Mouse (Mus musculus) erythroid progenitor cell, adult 5-6 weeks (primary cell): ENCODE results near the gene Lrp5. TPM values are rescaled to one million over a fixed set of nuclear protein-coding genes. Genes with fewer than 3 reads are reported as not detected.

Source experiments
- ATAC-seq: replicated peaks from 2 replicates; pipeline ENCODE4 v1.8.0; 2016; ENCODE audit warnings: moderate number of reproducible peaks, mild to moderate bottlenecking, moderate TSS enrichment, inconsistent platforms; ENCODE audit not compliant: poor library complexity, low FRiP score, severe bottlenecking
- total RNA-seq, 2 experiments: library from RNA; stranded (forward) in 1 of 2; stranded (reverse) in 1 of 2; fragments of 150-400 nt in 1 of 2; fragments of 186-747, 209-891 nt in 1 of 2; gene quantifications; 2 replicates each; pipeline versions ENCODE4 v1.2.3 to v1.2.4; 2015 to 2017; ENCODE audit warnings: low replicate concordance in 2 of 2

The Lrp5 gene
- total RNA-seq (2015; ENCODE audit: low replicate concordance) (0.42 and 5.0 TPM in 2 replicates), total RNA-seq (2017; ENCODE audit: low replicate concordance) (1.8 and 1.9 TPM in 2 replicates)

DNA sequence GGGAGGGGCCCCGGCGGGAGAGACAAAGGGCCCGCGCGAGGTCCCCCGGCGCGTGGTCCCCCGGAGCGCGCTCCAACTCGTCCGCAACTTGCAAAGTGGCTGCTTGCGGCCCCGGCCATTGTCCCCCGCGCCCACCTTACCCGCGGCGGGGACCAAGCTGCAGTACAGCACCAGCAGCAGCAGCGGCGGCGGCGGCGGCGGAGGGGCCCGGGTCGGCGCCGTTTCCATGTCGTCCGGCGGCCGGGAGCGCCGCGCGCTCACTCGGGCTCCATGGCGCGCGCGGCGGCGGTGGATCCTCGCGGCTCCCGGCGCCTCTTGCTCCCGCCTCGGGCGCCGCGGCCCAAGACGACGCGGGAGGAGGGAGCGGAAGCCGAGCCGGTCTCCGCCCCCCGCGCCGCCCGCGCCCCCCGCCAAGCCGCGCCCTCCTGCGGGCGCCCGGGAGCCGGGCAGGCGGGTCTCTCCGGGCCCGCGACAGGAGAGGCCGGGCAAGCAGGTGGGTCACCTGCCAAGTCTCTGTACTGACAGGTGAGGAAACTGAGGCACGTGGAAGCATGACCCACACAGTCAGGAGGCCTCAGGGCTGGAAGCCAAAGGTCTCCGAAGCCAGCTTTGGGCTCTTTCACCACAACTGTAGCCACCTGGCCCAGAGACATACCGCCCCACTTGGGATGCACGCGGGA is at the start of gene Lrp5:
Gene Lrp5 (minus strand): TSS at position 350 of the 680 bp plus-strand sequence.
- no peak for ATAC-seq

DNA sequence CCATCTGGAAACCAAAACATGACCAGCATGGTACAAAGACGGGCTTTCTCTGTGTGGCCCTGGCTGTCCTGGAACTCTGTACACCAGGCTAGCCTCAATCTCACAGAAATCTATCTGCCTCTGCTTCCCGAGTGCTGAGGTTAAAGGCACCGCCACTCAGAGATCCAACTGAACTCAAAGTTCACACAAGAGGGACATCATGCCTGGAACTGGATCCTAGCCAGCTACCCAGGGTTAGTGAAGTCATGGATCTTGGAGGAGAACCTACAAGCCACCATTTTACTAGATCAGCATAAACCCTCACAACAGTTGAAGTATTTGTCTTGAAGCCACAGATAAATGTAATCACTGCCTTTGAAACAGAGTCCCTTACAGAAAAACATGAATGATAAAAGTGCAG is 49.6 kb upstream of the Lrp5 start:
- no peak for ATAC-seq

DNA sequence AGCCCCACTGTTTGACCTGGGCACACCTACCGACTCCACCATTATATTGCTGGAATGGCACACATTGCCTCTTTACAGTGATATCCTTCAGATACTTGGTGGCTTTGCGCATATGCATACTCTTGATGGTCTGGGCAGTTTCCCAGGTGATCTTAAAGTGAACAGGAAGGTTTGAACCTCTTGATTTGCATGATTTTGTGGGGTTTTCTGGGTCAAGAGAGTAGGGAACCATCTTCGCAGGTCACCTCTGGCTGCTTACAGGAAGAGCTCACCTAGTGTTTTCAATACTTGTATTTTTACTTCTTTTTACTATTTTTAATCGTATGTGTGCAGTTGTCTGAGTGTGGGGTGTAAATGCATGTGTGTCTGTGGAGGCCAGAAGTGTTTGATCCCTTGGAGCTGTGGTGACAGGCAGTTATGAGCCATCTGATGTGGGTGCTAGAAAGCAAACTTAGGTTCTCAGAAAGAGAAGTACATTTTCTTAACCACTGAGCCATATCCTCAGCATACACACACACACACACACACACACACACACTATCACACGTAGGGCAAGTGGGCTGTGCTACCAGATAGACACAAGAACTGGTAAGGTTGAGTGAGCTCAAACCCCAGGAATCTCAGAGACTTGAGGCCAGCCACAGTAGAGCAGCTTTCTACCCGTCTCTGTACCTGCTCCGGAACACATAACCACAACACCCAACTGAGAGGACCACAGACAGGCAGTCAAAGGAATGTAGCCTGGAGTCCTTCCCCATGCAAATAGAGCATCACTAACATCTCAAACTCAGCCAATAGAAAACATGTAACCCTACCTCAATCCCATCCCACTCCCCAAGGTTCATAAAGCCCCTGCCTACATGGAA is 44.6 kb upstream of the Lrp5 start:
- ATAC-seq, result no peak

DNA sequence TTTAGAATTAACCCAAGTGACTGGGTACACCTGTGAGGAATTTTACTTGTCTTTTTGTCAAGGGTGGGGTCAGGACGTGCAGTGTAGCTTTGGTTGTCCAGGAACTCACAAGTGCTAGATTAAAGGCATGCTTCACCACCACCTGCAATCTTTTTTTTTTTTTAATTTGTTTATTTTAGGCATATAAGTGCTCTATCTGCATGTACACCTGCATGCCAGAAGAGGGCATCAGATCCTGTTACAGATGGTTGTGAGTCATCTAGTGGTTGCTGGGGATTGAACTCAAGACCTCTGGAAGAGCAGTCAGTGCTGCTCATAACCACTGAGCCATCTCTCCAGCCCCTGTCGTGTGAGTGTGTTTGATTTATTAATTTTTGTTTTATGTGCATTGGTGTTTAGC is 42.5 kb upstream of the Lrp5 start:
- no peak for ATAC-seq

DNA sequence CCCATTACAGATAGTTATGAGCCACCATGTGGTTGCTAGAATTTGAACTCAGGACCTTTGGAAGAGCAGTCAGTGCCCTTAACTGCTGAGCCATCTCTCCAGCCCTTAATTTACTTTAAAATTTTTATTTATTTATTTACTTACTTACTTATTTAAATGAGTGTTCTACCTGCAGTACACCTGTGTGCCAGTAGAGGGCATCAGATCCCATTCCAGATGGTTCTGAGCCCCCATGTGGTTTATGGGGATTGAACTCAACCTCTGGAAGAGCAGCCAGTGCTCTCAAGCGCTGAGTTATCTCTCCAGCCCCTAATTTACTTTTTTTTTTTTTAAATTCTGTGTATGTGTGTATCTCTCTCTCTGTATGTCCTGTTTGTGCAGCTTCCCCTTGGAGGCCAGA is 38.4 kb upstream of the Lrp5 start:
- ATAC-seq, result no peak

DNA sequence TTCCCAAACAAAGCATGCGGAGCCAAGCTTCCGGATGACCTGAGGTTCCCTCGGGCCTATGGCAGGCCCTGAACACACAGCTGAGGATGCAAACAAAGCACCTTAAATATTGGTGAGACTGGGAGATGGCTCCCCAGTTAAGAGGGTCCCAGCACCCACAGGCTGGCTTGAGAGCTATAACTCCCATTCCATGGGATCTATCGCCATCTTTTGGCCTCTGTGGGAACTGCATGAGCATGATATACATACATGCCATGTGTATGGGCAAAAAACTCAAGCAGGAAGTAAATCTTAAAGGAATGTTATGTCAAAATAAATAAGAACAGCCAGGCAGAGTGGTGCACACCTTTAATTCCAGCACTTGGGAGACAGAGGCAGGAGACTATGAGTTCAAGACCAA is 37.5 kb upstream of the Lrp5 start:
- ATAC-seq, result no peak

DNA sequence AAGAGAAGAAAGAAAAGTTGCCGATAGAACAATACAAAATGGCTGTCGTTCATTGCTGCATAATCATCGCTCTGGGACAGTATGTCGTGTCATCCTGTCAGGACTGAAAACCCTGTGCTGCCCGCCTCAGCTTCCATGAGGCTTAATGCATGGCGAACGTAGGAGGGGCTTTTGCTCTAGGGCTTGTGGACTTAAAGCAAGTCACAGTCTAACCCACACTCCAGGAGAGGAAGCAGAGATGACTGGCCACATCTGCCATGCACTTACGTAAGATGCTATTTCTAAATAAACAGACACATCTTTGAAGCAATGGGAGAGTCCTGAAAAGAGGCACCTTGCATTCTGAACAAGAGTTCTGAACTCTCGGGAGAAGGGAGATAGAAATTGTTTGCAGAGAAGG is 36.8 kb upstream of the Lrp5 start:
- no peak for ATAC-seq

DNA sequence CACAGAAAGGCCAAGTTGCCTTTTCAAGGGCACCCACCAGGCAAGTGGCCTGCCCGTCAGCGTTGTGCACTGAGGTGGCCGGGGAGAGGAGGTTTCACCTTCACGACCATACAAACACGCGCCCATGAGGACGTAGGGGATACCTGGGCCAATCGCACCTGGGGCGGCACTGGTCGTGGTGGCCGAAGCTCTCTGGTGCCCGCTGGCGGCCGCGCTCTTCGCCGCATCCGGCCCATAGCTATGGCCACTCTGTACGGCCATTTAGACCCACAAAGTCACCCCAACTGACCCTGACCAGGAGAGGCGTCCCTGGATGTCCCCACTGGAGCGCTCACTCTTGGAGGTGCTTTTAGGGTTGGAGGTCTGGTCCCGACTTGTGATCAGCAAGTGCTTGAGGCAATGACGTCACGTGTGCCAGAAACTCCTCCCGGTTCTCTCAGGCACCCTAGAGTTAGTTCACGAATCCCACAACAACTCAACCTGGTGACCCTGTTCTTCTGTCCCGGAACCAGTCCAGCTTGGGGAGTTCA is 33.1 kb upstream of the Lrp5 start:
- peak; percentile 48 for ATAC-seq

DNA sequence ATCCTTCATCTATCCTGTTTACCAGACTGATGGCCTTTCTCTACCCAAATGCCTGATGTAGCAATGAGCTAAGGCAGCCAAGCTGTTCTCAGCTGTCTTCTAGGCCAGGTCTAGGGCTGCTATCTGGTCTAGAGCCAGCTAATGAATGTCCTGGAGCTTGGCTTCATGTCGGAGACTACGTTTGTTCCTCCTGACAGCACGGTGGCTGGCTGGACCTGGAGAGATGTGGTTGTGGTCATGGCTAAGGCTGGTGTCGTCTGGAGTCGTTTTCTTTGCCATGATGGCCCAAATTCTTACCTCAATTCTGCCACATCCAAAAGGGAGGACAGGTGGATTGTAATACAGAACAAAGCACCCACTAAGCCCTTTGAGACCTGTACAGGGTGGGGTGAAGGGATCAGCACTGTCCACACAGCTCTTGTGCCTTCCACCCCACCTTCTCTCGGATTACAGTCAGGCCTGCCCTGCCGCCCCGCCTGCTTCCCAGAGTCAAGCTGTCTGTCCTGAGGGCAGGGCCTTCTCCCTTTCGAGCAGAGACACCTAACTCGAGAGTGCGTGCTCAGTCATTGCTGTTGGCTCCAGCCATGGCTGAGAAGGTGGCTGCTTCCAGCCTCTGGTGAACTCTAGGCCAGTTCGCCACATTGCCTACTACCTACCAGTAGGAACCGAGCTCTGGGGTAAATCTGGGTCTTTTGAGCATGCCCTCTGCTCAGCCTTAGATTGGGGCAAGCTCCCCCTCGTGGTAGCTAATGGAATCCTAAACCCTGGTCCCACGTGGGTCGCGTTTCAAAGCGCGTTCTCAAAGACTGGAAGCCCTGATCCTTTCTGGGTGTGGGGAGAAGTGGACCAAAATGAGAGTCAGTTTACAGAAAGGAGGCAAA is 32.4 kb upstream of the Lrp5 start:
- ATAC-seq, result peak; percentile 40; the same call in 1 of the 2 replicates

DNA sequence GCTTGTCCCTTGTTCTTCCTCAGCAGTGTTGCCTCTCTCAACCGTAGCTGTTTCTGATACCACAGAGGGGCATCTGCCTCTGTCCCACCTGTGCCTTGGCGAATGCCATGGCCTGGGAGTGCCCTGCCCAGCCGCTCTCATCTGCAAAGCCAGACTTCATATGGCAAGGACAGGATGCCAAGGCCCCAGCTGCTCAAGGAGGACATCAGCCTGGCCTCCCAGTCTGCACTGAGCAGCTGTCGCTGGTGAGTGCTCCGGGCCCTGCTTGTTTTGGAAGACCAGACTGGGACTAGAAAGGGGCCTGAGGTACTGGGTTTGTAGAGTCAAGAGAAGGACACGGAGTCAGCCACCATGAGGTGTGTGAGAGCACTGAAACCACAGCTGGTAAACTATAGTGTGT is 28.0 kb upstream of the Lrp5 start:
- no peak for ATAC-seq

DNA sequence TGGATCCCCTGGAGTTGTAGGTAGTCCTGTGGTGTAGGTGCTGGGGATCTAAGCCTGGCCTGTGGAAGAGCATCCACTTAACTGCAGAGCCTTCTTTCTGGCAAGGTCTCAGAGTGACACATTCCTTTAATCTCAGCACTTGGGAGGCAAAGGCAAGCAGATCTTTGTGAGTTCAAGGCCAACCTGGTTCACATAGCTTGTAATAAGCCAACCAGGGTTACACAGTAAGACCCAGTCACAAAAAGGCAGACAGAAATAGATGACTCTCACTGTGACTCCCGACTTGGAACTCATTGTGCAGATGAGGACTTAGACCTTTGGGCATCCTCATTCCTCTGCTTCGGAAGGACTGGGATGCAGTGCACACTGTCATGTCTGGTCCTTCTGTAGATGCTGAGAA is 24.1 kb upstream of the Lrp5 start:
- no peak for ATAC-seq

DNA sequence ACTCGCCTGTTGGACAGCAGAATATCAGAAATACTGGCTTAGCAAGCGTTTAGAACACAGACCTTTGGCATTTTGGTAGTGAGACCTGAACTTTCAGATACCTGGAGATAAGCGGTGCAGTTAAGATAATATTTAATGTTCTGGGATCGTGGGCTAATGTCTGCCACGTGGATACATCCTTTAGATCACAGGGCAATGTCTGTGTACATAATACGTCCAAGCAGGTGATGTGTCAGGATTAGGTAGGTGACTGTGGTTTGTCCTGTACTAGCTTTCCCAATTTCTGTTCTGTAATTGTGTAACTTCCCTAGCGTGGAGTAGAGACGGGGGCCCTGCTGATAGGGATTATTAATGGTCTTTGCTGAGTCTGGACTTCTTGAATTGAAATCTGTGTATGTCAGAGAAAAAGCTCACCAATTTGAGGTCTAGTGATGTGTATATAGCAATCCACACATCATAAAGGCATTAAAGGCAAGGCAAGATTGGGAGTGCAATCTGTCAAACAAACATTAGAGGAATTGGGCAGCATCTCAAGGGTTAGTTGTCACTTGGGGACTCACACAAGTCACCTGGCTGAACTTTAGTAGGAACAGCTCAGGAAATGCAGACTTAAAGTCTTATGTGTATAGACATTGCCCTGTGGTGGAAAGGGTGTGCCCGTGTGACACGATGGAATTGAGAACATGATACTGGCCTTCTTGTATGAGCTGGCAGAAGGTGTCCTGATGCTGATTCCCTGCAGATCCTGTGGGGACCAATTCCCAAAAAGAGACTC is 22.8 kb upstream of the Lrp5 start:
- no peak for ATAC-seq

DNA sequence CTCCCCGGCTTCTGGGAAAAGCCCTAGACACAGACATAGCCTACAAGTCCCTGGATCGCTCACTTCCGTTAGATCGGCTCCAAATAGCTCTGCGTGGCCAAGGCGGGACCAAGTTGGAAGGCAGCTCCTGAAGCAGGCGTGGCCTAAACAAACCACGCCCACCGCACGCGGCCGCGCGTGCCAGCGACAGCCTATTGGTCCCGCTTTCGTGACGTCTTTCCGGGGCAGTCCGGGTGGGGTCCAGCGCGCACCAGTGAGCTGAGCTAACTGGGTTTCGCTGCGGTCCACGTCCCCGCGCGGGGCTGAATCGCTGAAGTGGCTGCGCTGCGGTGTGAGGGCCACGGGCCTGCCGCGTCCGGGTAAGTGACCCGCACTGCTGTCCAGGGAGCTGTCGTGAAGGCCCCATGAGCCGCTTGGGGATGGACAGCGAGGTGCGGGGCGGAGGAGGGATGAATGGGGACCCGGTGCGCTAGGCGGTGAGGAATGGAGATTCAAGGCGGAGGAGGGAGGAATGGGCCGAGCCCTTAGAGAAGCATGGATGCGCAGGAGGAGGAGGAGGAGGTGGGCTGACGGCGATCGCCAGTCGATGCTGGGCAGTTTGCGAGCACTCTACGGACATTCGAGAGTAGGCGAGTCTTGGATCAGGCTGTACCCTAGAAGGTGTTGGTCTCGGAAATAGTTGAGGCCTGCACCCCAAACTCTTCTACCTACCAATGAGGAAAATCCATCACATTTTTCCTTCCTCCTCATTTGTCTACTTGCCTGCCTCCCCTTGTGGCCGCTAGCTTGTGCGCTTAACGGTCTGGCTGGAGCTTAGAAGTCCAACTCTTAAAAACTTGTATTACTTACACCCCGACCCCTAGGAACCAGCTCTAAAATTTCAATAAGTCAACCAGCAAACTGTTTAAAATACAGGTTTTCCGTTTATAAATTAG is 22.0 kb upstream of the Lrp5 start, which contains the start of gene 1810055G02Rik:
Gene 1810055G02Rik (plus strand): TSS at position 216 of the 935 bp plus-strand sequence.
- peak; percentile 99 for ATAC-seq

DNA sequence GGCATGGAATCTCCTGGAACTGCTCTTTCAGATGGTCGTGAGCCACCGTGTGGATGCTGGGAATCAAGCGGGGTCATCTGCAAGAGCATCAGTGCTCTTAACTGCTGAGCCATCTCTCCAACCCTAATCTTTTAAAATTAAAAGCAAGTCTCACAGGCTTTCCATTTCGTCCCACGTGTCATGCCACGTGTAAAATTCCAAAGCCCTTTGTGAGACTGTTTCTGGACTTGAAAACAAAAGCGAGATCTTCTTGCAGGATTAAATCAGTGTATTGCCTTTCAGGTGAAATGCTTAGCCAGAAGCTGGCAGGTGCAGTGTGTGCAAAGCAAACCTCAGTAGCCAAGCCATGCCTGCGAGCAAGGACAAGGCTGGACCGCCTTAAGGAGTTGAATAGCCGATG is 21.2 kb upstream of the Lrp5 start:
- no peak for ATAC-seq

DNA sequence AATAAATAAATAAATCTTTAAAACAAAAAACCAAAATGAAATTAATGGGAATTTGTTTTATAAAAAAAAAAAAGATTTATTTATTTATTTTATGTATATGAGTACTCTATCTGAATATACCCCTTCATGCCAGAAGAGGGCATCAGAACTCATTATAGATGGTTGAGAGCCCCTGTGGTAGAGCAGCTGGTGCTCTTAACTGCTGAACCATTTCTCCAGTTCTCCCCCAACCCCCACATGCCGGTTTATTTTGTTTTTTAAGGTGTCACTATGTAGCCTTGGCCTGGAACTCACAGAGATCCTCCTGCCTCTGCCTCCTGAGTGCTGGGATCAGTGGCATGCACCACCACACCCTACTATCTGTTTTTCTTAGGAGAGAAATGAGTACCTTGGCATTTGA is 19.9 kb upstream of the Lrp5 start:
- ATAC-seq, result no peak

DNA sequence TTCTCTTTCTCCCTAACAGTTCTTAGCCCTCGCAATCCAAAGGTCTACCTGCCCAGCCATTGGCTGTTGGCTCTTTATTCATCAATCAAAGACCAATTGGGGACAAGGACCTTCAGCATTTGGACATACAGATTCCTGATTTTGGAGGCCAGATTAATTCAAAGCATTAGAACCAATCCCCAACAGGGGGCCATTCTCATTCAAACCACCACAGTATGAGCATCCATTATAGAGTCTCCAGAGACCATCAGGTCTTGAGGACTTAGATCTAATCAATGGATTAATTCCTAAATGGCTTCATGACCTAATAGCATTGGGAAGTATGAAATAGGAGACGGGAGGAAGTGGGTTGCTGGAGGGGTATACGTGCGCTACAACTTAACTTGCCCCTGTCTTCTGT is 16.1 kb upstream of the Lrp5 start:
- ATAC-seq, result no peak

DNA sequence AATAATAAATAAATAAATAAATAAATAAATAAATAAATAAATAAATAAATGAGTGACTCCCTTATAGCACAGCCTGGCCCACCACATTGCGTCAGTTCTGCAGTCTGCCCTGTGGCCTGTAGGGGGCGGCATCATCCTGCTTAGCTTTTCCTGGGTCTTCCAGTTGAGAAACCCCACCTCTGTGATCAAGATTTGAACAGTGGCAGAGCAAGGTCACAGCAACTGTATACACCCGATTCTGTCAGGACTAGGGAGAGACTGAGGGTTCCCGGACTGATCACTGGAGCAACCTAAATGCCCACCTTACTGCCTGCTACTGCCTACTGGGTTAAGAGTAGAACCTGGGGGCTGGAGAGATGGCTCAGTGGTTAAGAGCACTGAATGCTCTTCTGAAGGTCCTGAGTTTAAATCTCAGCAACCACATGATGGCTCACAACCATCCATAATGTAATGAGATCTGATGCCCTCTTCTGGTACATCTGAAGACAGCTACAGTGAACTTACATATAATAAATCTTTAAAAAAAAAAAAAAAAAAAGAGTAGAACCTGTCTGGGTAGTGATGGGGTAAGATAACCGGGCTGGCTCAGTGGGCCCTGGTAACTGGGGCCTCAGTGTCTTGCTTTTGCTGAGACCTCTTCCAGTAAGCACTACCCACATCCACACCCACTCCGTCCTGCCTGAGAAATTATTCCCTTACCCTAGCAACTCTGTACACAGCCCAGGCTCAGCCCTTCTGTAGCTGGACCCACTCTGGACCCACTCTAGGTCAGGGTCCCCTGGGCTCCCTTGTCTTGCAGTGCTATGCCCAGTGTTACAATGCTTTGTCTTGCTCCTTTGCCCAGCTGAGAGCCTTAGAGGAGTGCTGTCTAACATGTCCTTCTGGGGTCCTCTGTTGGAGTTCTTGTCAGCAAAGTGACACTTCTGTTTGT is 13.4 kb upstream of the Lrp5 start:
- 0 out of 2 replicates have a peak, but pooled peaks have one; percentile 57 for ATAC-seq
